Mouse (Mus musculus) embryonic facial prominence, embryonic 11.5 days (tissue): ENCODE results near the gene Lin7a. TPM values are rescaled to one million over a fixed set of nuclear protein-coding genes. Genes with fewer than 3 reads are reported as not detected.

Source experiments
- ATAC-seq: fragments of 200-750 bp; cut with Nextera tagmentation; replicated peaks from 2 replicates; pipeline ENCODE4 v1.8.0; 2017; ENCODE audit warnings: low read depth; ENCODE audit not compliant: insufficient number of reproducible peaks, low FRiP score, low TSS enrichment
- DNase-seq: peaks from one replicate; pipeline ENCODE4 v3.0.0-alpha.2; 2015; ENCODE audit warnings: low spot score
- H3K27ac ChIP-seq: fragments of 300-500 bp; sonication (generic); replicated peaks from 2 replicates; pipeline ENCODE4 v1.5.1; 2014; ENCODE audit warnings: mild to moderate bottlenecking, low read depth, low read length, control low read depth
- H3K27me3 ChIP-seq: fragments of 300-500 bp; sonication (generic); 2 replicates; pipeline ENCODE4 v1.6.1; 2014; ENCODE audit warnings: mild to moderate bottlenecking, low read length, moderate library complexity, mixed read lengths; ENCODE audit not compliant: control insufficient read depth, insufficient read depth
- H3K36me3 ChIP-seq: fragments of 300-500 bp; sonication (generic); replicated peaks from 2 replicates; pipeline ENCODE4 v1.6.1; 2014; ENCODE audit warnings: low read depth, mild to moderate bottlenecking, low read length, moderate library complexity, mixed read lengths; ENCODE audit not compliant: control insufficient read depth, insufficient read depth
- H3K4me1 ChIP-seq: fragments of 300-500 bp; sonication (generic); 2 replicates; pipeline ENCODE4 v1.6.1; 2014; ENCODE audit warnings: low read length, mixed read lengths; ENCODE audit not compliant: control insufficient read depth, insufficient read depth
- H3K4me2 ChIP-seq: fragments of 300-500 bp; sonication (generic); 2 replicates; pipeline ENCODE4 v1.6.1; 2014; ENCODE audit warnings: low read depth, mild to moderate bottlenecking, control low read depth, low read length, moderate library complexity
- H3K4me3 ChIP-seq: fragments of 300-500 bp; sonication (generic); 2 replicates; pipeline ENCODE4 v1.5.1; 2014; ENCODE audit warnings: low read depth, low read length, control low read depth
- H3K9ac ChIP-seq: fragments of 300-500 bp; sonication (generic); replicated peaks from 2 replicates; pipeline ENCODE4 v1.6.1; 2014; ENCODE audit warnings: mild to moderate bottlenecking, control low read depth, low read length
- H3K9me3 ChIP-seq: fragments of 300-500 bp; sonication (generic); replicated peaks from 2 replicates; pipeline ENCODE4 v1.6.1; 2016; ENCODE audit warnings: mild to moderate bottlenecking, low read length, inconsistent platforms, mixed read lengths; ENCODE audit not compliant: control insufficient read depth
- WGBS: fragments of 180-500 bp; shearing (Covaris S2); extraction: QIAGEN DNeasy Blood & Tissue Kit; methylation state at CpG from one replicate; pipeline ENCODE4 v1.1.7; 2014; 5-methylcytosine and 5-hydroxymethylcytosine counted together
- polyA plus RNA-seq: library from polyadenylated mRNA; unstranded; fragments of >200 nt; fragmentation: Nextera tagmentation; extraction: Ambion mirVana; gene quantifications from 2 replicates; pipeline ENCODE4 v1.2.1, GENCODE M21; 2014

The Lin7a gene
- polyA plus RNA-seq, 1 experiment from 2014 or later = 4.0 TPM

- H3K4me2 ChIP-seq = no peak overlapping the region
- no peak overlapping the region for H3K4me3 ChIP-seq
- no peaks in the 10 kb centered on the region for H3K4me1 ChIP-seq
- no peak overlapping the region for H3K9ac ChIP-seq
- H3K9me3 ChIP-seq = no peaks in the 10 kb centered on the region
- WGBS = 90% methylated on average over 4 of the region's 4 CpGs
- H3K27ac ChIP-seq = no peak overlapping the region
- no peak for DNase-seq
- no peaks in the 10 kb centered on the region for H3K27me3 ChIP-seq
- no peak for ATAC-seq
- H3K36me3 ChIP-seq = no peaks in the 10 kb centered on the region
Measured at GRCm38 (mm10) chr10:107225871-107226270, 45.6 kb upstream of the Lin7a start.

GRCm38 (mm10) chr10:107227901-107228300 lies 43.6 kb upstream of the Lin7a start:
- no peaks in the 10 kb centered on the region for H3K27me3 ChIP-seq
- no peak overlapping the region for H3K4me3 ChIP-seq
- no peak for DNase-seq
- no peak overlapping the region for H3K4me2 ChIP-seq
- H3K27ac ChIP-seq = no peak overlapping the region
- H3K9ac ChIP-seq = no peak overlapping the region
- no peaks in the 10 kb centered on the region for H3K9me3 ChIP-seq
- H3K36me3 ChIP-seq = no peaks in the 10 kb centered on the region
- 94% methylated on average over 1 of the region's 1 CpGs for WGBS
- ATAC-seq = no peak
- no peaks in the 10 kb centered on the region for H3K4me1 ChIP-seq

- H3K27ac ChIP-seq = no peak overlapping the region
- WGBS = 85% methylated on average over 5 of the region's 5 CpGs
- H3K27me3 ChIP-seq = no peaks in the 10 kb centered on the region
- DNase-seq = no peak
- no peaks in the 10 kb centered on the region for H3K9me3 ChIP-seq
- H3K4me2 ChIP-seq = no peak overlapping the region
- no peak overlapping the region for H3K4me3 ChIP-seq
- no peak for ATAC-seq
- no peaks in the 10 kb centered on the region for H3K4me1 ChIP-seq
- no peak overlapping the region for H3K9ac ChIP-seq
- H3K36me3 ChIP-seq = no peaks in the 10 kb centered on the region
Measured at GRCm38 (mm10) chr10:107228776-107229175, 42.7 kb upstream of the Lin7a start.

- no peaks in the 10 kb centered on the region for H3K4me1 ChIP-seq
- no peak overlapping the region for H3K27ac ChIP-seq
- H3K36me3 ChIP-seq = no peaks in the 10 kb centered on the region
- no peak for ATAC-seq
- WGBS = 77% methylated on average over 3 of the region's 3 CpGs
- no peaks in the 10 kb centered on the region for H3K9me3 ChIP-seq
- H3K4me2 ChIP-seq = no peak overlapping the region
- H3K4me3 ChIP-seq = no peak overlapping the region
- DNase-seq = no peak
- H3K27me3 ChIP-seq = no peaks in the 10 kb centered on the region
- no peak overlapping the region for H3K9ac ChIP-seq
Measured at GRCm38 (mm10) chr10:107229416-107229815, 42.1 kb upstream of the Lin7a start.

GRCm38 (mm10) chr10:107230081-107230850 lies 41.2 kb upstream of the Lin7a start:
- 81% methylated on average over 8 of the region's 8 CpGs for WGBS
- H3K9ac ChIP-seq = no peak overlapping the region
- no peak for ATAC-seq
- no peaks in the 10 kb centered on the region for H3K9me3 ChIP-seq
- no peaks in the 10 kb centered on the region for H3K36me3 ChIP-seq
- H3K4me2 ChIP-seq = no peak overlapping the region
- no peaks in the 10 kb centered on the region for H3K27me3 ChIP-seq
- H3K4me1 ChIP-seq = no peaks in the 10 kb centered on the region
- no peak for DNase-seq
- H3K4me3 ChIP-seq = no peak overlapping the region
- no peak overlapping the region for H3K27ac ChIP-seq

- Histone ChIP-seq H3K9me3 (no peaks in the 10 kb centered on the region), H3K36me3 (no peaks in the 10 kb centered on the region), H3K4me2 (no peak overlapping the region), H3K27me3 (no peaks in the 10 kb centered on the region), H3K4me3 (no peak overlapping the region), H3K4me1 (no peaks in the 10 kb centered on the region), H3K9ac (no peak overlapping the region), H3K27ac (no peak overlapping the region)
- DNase-seq (no peak), ATAC-seq (no peak)
- 95% methylated on average over 1 of the region's 1 CpGs for WGBS
Measured at GRCm38 (mm10) chr10:107230851-107231130, 40.7 kb upstream of the Lin7a start.

- Histone ChIP-seq H3K4me2 (no peak overlapping the region), H3K4me3 (no peak overlapping the region), H3K9me3 (no peaks in the 10 kb centered on the region), H3K9ac (no peak overlapping the region), H3K27me3 (no peaks in the 10 kb centered on the region), H3K36me3 (no peaks in the 10 kb centered on the region), H3K27ac (no peak overlapping the region), H3K4me1 (no peaks in the 10 kb centered on the region)
- no peak for DNase-seq
- ATAC-seq = no peak
- WGBS = 84% methylated on average over 4 of the region's 4 CpGs
Measured at GRCm38 (mm10) chr10:107231421-107232010, 40.0 kb upstream of the Lin7a start.

- H3K36me3 ChIP-seq = no peaks in the 10 kb centered on the region
- DNase-seq = no peak
- H3K4me2 ChIP-seq = no peak overlapping the region
- no peak for ATAC-seq
- no peaks in the 10 kb centered on the region for H3K27me3 ChIP-seq
- no peaks in the 10 kb centered on the region for H3K9me3 ChIP-seq
- H3K27ac ChIP-seq = no peak overlapping the region
- no peak overlapping the region for H3K4me3 ChIP-seq
- H3K9ac ChIP-seq = no peak overlapping the region
- 88% methylated on average over 2 of the region's 2 CpGs for WGBS
- no peaks in the 10 kb centered on the region for H3K4me1 ChIP-seq
Measured at GRCm38 (mm10) chr10:107232491-107233110, 38.9 kb upstream of the Lin7a start.
